Mouse (Mus musculus): ENCODE measurements around the gene Tmem260.

Tmem260 gene

DNA sequence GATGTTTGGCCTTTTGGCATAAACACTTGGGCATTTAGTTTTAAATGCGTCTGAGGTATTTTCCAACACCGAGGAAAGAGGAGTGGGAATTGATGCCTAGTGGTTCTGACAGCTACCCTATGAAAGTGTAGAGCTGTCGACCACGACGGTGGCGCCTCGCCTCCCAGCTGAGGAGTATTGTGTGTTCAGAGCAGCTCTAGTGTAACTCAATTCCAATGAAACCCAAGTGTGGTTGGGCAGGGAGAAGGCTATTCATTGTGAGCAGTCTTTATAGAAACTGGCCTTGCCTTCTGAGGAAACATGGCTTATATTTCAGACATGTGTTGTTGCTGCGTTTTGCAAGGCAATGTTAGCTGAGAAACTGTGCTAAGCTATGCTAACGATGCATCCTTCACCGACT is 99.2 kb downstream of the Tmem260 start:
- no peak for ATAC-seq (ENCODE audit: insufficient number of reproducible peaks, low FRiP score, low TSS enrichment)

DNA sequence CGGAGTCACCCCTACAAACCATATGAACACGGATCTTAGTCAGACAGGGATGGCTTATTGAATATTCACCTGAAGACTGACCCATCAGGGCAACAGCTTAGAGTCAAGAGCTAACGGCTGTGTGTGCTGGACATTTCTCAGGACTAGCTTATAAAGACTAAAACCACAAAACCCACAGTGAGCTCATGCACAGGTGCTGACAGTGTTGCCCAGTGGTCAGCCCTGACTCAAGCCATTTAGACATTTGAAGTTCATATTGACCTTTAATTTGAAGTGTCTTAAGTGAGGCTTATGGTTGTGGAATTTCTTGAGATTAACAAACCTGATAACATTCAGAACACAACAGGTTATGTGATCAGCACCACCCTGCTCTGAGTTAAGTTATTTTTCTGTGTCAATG is 100.1 kb downstream of the Tmem260 start:
- ATAC-seq (ENCODE audit: insufficient number of reproducible peaks, low FRiP score, low TSS enrichment): no peak

DNA sequence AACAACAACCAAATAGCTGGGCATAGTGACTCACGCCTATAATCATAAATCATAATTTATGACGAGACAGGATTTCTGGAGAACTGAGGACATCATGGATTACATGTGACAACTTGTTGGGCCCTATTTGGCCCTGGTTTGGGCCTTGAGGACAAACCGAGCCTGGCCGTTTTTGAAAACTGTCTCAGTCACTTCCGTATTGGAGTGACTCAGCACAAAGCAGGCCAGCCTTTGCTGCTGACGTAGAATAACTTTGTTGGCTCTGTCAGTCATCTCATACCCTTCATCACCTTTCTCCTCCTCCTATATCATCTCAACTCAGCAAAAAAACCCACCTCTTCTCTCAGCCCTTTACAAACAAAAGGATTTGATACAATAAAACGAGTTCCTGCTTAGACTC is 103.8 kb downstream of the Tmem260 start:
- ATAC-seq (ENCODE audit: insufficient number of reproducible peaks, low FRiP score, low TSS enrichment): no peak

DNA sequence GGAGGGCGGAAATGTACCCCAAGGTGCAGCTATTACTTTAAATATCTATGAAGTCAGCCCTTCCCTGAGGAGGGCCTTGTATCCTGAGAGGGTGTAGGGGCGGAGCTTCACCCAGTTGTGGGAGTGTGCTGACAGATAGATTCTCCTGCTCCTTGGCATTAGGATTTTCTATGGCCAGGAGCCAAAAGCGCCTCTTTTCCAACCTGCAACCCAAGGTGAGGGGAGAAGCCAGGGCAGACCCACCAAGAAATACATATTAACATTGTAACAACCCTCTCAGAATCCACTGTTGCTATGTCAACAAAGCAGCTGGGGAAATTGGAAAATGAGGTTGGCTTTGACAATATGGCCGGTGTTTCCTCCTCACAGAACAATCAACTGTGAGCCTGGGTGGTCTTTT is 107.3 kb downstream of the Tmem260 start:
- no peak for ATAC-seq (ENCODE audit: insufficient number of reproducible peaks, low FRiP score, low TSS enrichment)

DNA sequence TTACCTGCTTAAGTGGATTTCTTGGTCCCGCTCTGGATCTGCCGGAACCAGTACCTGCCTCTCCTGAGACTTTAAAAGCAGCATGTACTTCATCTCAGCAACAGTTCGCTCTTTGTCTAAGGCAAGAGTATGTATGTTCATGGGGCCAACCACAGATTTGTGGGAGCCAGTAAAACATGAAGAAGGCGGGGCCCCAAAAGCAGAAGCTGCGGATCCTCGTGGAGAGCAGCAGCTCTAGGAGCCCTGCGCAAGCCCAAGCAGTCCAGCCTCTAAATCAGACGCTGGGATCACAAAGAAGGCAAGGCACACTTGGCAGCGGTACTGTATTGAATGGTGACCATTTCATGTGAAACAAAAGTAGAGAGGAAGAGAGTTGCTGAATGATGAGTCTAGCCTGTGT is 107.8 kb downstream of the Tmem260 start:
- ATAC-seq (ENCODE audit: insufficient number of reproducible peaks, low FRiP score, low TSS enrichment): no peak

DNA sequence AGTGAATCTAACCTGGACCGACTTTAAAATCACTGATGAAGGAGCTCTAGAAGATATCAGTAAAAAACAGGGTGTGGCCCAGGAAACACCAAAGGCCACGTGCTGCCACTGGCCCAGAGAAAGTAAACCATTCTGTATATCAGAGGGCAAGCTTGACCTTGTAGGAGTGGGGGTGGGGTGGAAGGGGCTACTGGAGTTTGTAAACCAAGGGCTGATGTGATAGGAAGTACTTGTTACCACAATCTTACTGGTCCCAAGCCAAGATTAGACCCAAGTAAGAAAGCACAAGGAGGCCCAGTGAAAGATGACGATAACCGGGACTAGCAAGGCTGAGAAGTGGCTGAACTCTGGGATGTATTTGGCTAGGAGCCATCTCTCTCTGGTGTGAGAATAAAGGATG is 113.1 kb downstream of the Tmem260 start:
- ATAC-seq (ENCODE audit: insufficient number of reproducible peaks, low FRiP score, low TSS enrichment): no peak

DNA sequence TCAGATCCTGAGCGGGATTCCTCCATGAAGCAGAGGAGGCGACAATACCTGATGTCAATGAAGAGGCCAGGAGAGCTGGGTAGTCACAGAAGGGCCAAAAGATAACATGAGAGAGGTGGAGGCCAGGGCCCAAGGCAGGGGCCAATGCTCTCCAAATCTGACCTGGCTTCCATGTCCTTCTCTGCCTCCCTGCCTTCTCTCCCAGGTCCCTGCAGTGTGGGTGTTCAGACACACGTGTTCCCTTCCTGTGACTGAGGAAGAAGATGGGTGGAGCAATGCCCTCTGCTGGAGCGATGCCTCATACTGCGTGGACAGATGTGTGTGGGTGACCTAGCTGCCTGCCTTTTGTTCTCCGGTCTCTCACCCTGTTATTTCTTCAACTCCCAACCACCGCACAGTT is 113.8 kb downstream of the Tmem260 start:
- ATAC-seq (ENCODE audit: insufficient number of reproducible peaks, low FRiP score, low TSS enrichment): no peak

DNA sequence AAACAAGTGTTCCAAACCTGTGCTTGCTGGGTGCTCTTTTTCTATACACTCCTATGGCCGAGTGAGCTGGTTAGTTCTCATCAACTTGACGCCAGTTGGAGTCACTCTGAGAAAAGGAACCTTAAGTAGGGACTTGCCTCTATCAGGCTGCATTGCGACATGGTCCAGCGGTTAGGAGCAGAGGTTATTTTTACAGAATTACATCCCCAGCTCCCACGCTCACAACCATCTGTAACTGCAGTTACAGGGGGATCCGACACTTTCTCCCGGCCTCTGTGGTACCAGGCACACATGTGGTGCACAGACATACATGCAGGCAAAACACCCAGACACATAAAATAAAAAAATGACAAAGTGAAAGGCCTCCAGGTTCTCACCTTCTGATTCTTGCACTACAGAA is 120.7 kb downstream of the Tmem260 start:
- ATAC-seq (ENCODE audit: insufficient number of reproducible peaks, low FRiP score, low TSS enrichment): no peak
